Mouse (Mus musculus): ENCODE results near the gene Cacna1c.

Cacna1c gene

GRCm38 (mm10) chr6:119200362-119200761 is 4.1 kb upstream of the Cacna1c start:
- H3K36me3 ChIP-seq (ENCODE audit: insufficient read depth, low read length): peaks cover 16% of the 10 kb centered on the region
- no peak for TF ChIP-seq CTCF (conservative IDR thresholded peaks at IDR 0.05; ENCODE audit: low read length)
- TF ChIP-seq NANOG (IDR thresholded peaks at IDR 0.05; ENCODE audit: borderline replicate concordance, low read length): no peak
- TF ChIP-seq POU5F1 (IDR thresholded peaks at IDR 0.05; ENCODE audit: borderline replicate concordance, low read length): no peak
- H3K9me3 ChIP-seq (ENCODE audit: low read length): peaks cover 25% of the 10 kb centered on the region
- H3K27me3 ChIP-seq (ENCODE audit: insufficient read depth, low read length): no peaks in the 10 kb centered on the region
- H3K4me3 ChIP-seq (replicated peaks; ENCODE audit: low read length): no peak overlapping the region
- peaks cover 27% of the 10 kb centered on the region for H3K4me1 ChIP-seq (replicated peaks; ENCODE audit: low read depth, low read length)

- Histone ChIP-seq H3K36me3 (ENCODE audit: insufficient read depth, low read length) (peaks cover 16% of the 10 kb centered on the region), H3K4me3 (replicated peaks; ENCODE audit: low read length) (no peak overlapping the region), H3K27me3 (ENCODE audit: insufficient read depth, low read length) (no peaks in the 10 kb centered on the region), H3K9me3 (ENCODE audit: low read length) (peaks cover 25% of the 10 kb centered on the region), H3K4me1 (replicated peaks; ENCODE audit: low read depth, low read length) (peaks cover 32% of the 10 kb centered on the region)
- TF ChIP-seq CTCF (conservative IDR thresholded peaks at IDR 0.05; ENCODE audit: low read length) (no peak), POU5F1 (IDR thresholded peaks at IDR 0.05; ENCODE audit: borderline replicate concordance, low read length) (no peak), NANOG (IDR thresholded peaks at IDR 0.05; ENCODE audit: borderline replicate concordance, low read length) (no peak)
These were observed 3.2 kb upstream of the Cacna1c start for GRCm38 (mm10) chr6:119199274-119199879.

- H3K4me1 ChIP-seq (replicated peaks; ENCODE audit: low read depth, low read length): peaks cover 35% of the 10 kb centered on the region
- peaks cover 18% of the 10 kb centered on the region for H3K36me3 ChIP-seq (ENCODE audit: insufficient read depth, low read length)
- TF ChIP-seq CTCF (conservative IDR thresholded peaks at IDR 0.05; ENCODE audit: low read length): no peak
- TF ChIP-seq POU5F1 (IDR thresholded peaks at IDR 0.05; ENCODE audit: borderline replicate concordance, low read length): no peak
- TF ChIP-seq NANOG (IDR thresholded peaks at IDR 0.05; ENCODE audit: borderline replicate concordance, low read length): no peak
- H3K27me3 ChIP-seq (ENCODE audit: insufficient read depth, low read length): no peaks in the 10 kb centered on the region
- H3K4me3 ChIP-seq (replicated peaks; ENCODE audit: low read length): no peak overlapping the region
- peaks cover 25% of the 10 kb centered on the region for H3K9me3 ChIP-seq (ENCODE audit: low read length)
These were observed 2.5 kb upstream of the Cacna1c start for GRCm38 (mm10) chr6:119198534-119199273.

- TF ChIP-seq NANOG (IDR thresholded peaks at IDR 0.05; ENCODE audit: borderline replicate concordance, low read length) (no peak), POU5F1 (IDR thresholded peaks at IDR 0.05; ENCODE audit: borderline replicate concordance, low read length) (no peak), CTCF (conservative IDR thresholded peaks at IDR 0.05; ENCODE audit: low read length) (no peak)
- peaks cover 23% of the 10 kb centered on the region for H3K36me3 ChIP-seq (ENCODE audit: insufficient read depth, low read length)
- H3K9me3 ChIP-seq (ENCODE audit: low read length): peaks cover 25% of the 10 kb centered on the region
These were observed 1.6 kb downstream of the Cacna1c start for GRCm38 (mm10) chr6:119194601-119195000.

GRCm38 (mm10) chr6:119194161-119194560 is 2.1 kb downstream of the Cacna1c start:
- no peak for TF ChIP-seq CTCF (conservative IDR thresholded peaks at IDR 0.05; ENCODE audit: low read length)
- TF ChIP-seq POU5F1 (IDR thresholded peaks at IDR 0.05; ENCODE audit: borderline replicate concordance, low read length): no peak
- no peak for TF ChIP-seq NANOG (IDR thresholded peaks at IDR 0.05; ENCODE audit: borderline replicate concordance, low read length)
- H3K4me1 ChIP-seq (replicated peaks; ENCODE audit: low read depth, low read length): peaks cover 14% of the 10 kb centered on the region
- H3K27me3 ChIP-seq (ENCODE audit: insufficient read depth, low read length): no peaks in the 10 kb centered on the region
- H3K4me3 ChIP-seq (replicated peaks; ENCODE audit: low read length): no peak overlapping the region
- H3K36me3 ChIP-seq (ENCODE audit: insufficient read depth, low read length): peaks cover 25% of the 10 kb centered on the region
- peaks cover 25% of the 10 kb centered on the region for H3K9me3 ChIP-seq (ENCODE audit: low read length)

More at GRCm38 (mm10) chr6:119194601-119195000, 1.6 kb downstream of the Cacna1c start:
- peaks cover 19% of the 10 kb centered on the region for H3K4me1 ChIP-seq (replicated peaks; ENCODE audit: low read depth, low read length)
- H3K27me3 ChIP-seq (ENCODE audit: insufficient read depth, low read length): no peaks in the 10 kb centered on the region
- no peak overlapping the region for H3K4me3 ChIP-seq (replicated peaks; ENCODE audit: low read length)

GRCm38 (mm10) chr6:119193571-119194154 is 2.6 kb downstream of the Cacna1c start:
- H3K4me3 ChIP-seq (replicated peaks; ENCODE audit: low read length): no peak overlapping the region
- peaks cover 25% of the 10 kb centered on the region for H3K36me3 ChIP-seq (ENCODE audit: insufficient read depth, low read length)
- peaks cover 24% of the 10 kb centered on the region for H3K9me3 ChIP-seq (ENCODE audit: low read length)
- H3K4me1 ChIP-seq (replicated peaks; ENCODE audit: low read depth, low read length): peaks cover 12% of the 10 kb centered on the region
- TF ChIP-seq NANOG (IDR thresholded peaks at IDR 0.05; ENCODE audit: borderline replicate concordance, low read length) (no peak), CTCF (conservative IDR thresholded peaks at IDR 0.05; ENCODE audit: low read length) (no peak), POU5F1 (IDR thresholded peaks at IDR 0.05; ENCODE audit: borderline replicate concordance, low read length) (no peak)
- no peaks in the 10 kb centered on the region for H3K27me3 ChIP-seq (ENCODE audit: insufficient read depth, low read length)

- TF ChIP-seq NANOG (IDR thresholded peaks at IDR 0.05; ENCODE audit: borderline replicate concordance, low read length) (no peak), CTCF (conservative IDR thresholded peaks at IDR 0.05; ENCODE audit: low read length) (no peak), POU5F1 (IDR thresholded peaks at IDR 0.05; ENCODE audit: borderline replicate concordance, low read length) (no peak)
- H3K4me1 ChIP-seq (replicated peaks; ENCODE audit: low read depth, low read length): peaks cover 7% of the 10 kb centered on the region
- H3K9me3 ChIP-seq (ENCODE audit: low read length): peaks cover 13% of the 10 kb centered on the region
- peaks cover 25% of the 10 kb centered on the region for H3K36me3 ChIP-seq (ENCODE audit: insufficient read depth, low read length)
- H3K27me3 ChIP-seq (ENCODE audit: insufficient read depth, low read length): no peaks in the 10 kb centered on the region
- H3K4me3 ChIP-seq (replicated peaks; ENCODE audit: low read length): no peak overlapping the region
These were observed 4.7 kb downstream of the Cacna1c start for GRCm38 (mm10) chr6:119191478-119191877.

- TF ChIP-seq CTCF (conservative IDR thresholded peaks at IDR 0.05; ENCODE audit: low read length) (no peak), POU5F1 (IDR thresholded peaks at IDR 0.05; ENCODE audit: borderline replicate concordance, low read length) (no peak), NANOG (IDR thresholded peaks at IDR 0.05; ENCODE audit: borderline replicate concordance, low read length) (no peak)
- H3K4me3 ChIP-seq (replicated peaks; ENCODE audit: low read length): no peak overlapping the region
- no peaks in the 10 kb centered on the region for H3K4me1 ChIP-seq (replicated peaks; ENCODE audit: low read depth, low read length)
- H3K9me3 ChIP-seq (ENCODE audit: low read length): peaks cover 3% of the 10 kb centered on the region; the same call in 1 of the 2 replicates
- H3K36me3 ChIP-seq (ENCODE audit: insufficient read depth, low read length): peaks cover 23% of the 10 kb centered on the region
- no peaks in the 10 kb centered on the region for H3K27me3 ChIP-seq (ENCODE audit: insufficient read depth, low read length)
These were observed 8.6 kb downstream of the Cacna1c start for GRCm38 (mm10) chr6:119187631-119188030.
